Mouse (Mus musculus): ENCODE results near the gene Esr1.
"Not testable (repeated sequence)": the region's sequence is repeated elsewhere in the genome, so short reads cannot be mapped to it uniquely, and the experiment has no call there.

DNA sequence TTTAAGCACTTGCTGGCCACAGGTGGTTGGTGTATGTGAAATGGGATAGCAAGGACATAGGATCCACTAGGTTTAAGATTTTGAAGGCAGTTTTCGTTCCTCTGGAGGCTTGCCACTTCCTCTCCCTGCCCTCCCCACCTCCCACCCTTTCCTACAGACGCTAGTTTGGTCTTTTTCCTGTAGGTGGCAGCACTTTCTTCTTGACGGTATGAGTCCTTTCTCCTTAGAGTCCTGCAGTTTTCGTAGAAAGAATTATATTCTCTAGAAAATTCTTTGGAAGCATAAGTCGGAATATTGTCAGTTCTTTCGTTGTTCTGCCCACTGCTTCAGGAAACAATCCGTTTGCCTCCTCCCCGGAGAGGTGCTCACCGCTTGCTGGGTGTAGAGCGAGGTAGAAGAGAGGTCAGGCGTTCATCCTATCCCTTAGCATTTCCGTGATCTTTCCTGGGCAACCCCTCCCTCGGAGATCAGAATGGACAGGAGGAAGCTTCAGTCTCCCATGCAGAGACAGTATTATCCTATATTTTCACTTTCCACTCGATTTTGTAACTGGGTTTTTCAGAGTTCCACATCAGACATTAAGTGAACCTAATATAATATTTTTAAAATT, 63.7 kb downstream of the Esr1 start:
- not testable (repeated sequence) for TF ChIP-seq CTCF (IDR thresholded peaks at IDR 0.05; ENCODE audit: low read depth, low read length); POLR2A (IDR thresholded peaks at IDR 0.05; ENCODE audit: extremely low read depth, insufficient read depth, low read length)
